Mouse (Mus musculus) right cerebral cortex, postnatal 10 days (tissue): ENCODE measurements around the gene Kcnk16.

Experiments
- DNase-seq, 2 experiments: peaks; one replicate each; pipeline ENCODE4 v3.0.0; 2021; ENCODE audit warnings: low spot score in 2 of 2

Gene Kcnk16

DNA sequence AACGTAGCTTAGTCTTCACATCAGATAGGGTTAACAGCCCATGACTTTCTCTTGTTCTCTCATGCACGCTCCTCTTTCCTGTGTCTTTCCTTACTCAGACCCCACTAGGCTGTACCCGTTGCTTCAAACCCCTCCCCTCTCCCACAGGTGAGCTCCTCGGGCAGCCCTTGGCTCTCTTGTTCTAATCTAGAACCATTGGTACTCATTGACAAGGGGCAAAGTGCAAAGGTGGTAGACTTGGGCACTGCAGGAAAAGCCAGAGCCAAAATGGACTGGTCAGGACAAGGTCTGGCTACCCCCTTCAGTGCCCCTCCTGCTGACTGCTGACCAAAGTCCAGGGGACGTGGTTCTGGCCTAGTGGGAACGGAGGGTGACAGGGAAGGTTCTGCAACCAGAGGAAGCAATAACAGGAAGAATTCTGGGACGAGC lies 38.9 kb downstream of the Kcnk16 start:
- no peak for DNase-seq

DNA sequence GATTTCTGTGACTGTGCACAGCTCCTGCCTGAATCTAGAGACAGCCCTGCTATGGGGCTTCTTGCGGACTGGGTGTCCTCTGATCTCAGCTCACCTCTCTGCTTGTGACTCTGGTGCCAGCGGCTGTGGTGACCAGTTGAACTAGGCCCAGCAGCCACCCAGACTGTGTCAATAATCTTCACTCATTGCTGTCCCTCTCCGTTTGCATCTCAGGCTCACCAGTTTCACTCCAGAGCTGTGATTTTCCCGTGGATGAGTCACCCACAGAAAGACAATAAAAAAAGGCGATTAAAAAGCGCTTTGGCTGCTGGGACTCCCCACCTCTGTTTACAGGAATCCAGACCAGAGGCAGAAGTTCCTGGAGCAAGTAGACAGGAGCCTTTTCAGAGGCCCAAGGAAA lies 39.6 kb downstream of the Kcnk16 start:
- no peak for DNase-seq

DNA sequence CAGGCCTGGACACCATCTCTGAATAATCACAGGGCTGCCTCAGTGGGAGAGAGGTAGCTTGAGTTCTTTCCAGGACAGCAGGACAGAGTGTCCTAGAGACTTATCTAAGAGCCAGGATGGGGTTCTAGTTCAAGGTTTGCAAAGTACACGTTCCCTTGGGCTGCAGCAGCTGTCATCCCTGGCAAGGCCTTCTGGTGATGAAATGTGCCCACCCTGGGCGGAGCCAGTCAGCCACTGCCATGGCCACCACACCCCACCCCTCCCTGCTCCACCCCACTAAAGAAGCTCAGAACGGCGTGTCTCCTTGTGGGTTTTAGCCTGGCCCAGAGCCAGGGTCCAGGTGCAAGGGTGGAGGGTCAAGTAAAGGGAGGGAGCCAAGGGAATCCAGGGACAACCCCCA lies 40.7 kb downstream of the Kcnk16 start:
- no peak for DNase-seq

DNA sequence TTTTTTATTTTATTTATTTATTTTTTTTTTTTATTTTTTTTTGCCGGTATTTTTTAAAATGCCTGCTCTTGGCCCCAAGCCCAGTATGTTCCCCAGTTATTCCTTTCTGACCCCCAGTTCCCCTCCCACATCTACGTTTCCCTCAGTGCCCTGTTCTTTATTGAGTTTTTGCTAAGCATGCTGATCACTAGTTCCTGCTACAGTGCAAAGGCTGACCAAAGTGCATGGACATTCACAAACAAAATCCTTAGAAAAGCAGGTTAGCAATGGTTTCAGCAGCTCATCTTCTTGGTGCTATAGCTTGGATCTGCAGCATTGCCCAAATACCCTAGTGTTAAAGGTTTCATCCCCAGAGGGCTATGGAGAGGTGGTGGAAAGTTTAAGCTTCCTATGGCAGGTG lies 42.0 kb downstream of the Kcnk16 start:
- no peak for DNase-seq

DNA sequence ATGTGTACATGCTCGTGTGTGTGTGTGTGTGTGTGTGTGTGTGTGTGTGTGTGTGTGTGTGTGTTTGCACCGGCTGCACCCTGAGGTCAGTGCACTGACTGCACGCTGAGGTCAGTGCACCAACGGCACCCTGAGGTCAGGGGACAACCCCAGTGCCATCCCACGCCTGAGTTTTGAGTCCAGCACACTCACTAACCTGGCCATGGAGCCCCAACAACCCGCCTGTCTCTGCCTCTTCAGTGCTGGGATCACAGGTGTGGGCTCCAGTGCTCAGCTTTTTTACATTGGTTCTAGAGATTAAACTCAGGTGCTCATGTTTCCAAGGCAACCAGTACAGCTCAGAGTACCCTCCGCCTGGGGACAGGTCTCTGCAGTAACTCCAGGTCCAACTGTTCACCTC lies 42.5 kb downstream of the Kcnk16 start:
- no peak for DNase-seq

DNA sequence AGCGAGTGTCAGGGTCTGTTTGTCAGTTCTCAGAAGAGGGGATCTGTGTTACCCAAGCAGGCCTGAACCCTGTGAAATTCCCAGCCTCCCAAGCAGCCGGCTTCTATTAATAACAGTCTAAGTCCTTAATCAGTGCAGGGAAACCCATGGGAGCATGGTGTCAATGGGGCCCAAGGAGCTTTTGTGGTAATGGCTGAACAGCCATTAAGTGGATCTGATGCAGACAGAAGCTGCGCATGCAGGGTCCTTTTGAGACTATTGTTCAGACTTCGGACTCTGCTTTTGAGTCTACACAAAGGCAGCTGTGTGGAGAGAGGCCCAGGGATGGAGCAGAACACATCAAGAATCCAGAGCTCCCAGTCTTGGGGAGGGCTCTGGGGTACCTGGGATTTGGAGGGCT lies 43.5 kb downstream of the Kcnk16 start:
- no peak for DNase-seq

DNA sequence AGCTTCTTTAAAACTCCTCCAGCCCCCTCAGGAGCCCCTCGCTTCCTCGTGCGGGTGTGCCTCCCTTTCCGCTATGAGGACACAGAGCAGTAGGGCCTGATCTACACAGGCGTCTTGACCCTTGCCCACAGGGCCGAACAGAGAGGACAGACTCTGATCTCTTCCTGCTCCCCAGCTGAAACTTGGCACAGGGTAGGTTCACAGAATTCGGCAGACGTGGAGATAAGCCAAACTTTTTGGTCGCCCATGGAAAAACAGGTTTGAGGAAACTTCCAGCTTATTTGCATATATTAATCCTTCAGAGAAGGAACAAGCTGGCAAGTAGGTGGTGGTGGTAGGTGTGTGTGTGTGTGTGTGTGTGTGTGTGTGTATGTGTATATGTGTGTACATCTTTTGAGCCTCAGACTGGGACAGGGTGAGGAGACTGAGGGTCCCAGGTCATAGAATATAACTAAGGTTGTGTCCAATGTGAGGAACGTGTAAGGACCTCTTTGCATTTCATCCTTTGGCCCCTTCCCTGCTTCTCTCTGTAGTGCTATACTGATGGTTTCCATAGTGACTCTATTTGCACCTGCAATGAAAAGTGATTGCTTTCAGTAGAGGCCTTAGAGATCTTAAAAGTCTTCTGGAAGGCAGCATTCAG lies 44.3 kb downstream of the Kcnk16 start:
- no peak for DNase-seq

DNA sequence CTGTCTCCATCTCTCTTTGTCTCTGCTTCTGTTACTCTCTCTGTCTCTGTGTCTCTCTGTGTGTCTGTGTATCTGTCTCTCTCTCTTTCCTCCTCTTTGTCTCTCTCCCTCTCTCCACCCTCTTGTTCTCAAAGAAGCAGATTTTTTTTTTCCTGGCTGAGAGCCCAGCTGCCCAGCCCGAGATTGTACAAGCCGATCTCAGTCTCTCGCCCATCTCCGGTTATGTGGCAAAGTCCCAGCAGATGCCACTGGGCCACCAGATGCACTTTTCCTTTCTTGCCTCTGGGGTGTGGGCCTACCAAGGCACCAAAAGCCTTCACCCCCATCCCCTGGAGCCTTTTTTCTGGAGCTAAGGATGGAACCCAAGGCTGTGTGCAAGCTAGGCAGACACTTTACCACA lies 44.8 kb downstream of the Kcnk16 start:
- DNase-seq, result peak; percentile 43 to 46

DNA sequence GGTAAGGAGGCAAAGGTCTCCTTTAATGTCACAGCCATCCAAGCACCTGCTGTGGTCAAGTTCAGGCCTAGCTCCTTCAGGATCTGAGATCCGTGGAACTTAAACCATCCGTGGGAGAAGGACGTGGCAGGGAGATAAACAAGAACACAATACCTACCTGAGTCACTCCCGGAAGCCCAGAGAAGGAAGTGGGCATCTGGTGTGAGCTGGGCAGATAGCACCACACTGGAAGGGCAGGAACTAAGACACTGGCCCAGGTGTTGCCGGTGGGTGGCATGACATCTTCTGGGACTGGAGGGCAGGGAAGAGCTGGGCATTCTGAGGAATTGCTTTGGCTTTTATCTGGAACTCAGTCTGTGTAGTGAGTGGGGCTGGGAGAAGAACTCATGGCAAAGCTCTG lies 45.7 kb downstream of the Kcnk16 start:
- no peak for DNase-seq

DNA sequence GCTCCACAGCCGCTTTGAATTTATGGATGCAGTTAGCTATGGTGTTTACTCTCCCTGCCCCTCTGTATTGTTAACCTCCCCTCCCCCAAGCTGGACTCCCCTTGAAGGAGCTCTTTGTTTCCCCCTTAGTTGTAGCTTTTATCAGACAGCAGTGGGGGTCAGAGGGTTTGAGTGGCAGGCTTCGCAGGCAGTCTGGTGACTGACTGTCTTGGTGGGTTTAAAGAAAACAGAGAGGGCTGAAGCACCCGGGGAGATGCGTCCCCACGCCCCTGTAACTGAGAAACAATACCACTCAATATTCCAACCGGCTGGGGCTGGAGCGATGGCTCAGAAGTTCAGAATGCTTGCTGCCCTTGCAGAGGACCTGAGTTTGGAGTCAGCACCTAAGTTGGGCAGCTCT lies 47.9 kb downstream of the Kcnk16 start:
- DNase-seq, result no peak

DNA sequence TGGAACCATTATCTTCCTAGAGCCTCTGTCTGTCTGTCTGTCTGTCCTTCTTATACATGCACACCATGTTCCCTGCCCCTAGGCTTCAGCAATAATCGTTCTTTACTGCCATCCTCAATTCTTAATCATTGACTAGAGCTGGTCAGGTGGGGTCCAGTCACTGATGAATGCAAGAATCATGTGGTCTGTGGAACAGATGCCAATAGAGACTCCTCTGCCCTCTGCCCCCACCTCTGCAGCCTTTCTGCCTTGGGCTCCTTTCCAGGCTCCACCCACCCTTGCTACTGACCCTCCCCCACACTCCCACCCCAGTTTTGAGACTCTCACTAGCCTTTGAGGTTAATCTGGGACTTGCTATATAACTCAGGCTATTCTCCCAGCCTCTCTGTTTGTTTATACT lies 49.1 kb downstream of the Kcnk16 start:
- no peak for DNase-seq

DNA sequence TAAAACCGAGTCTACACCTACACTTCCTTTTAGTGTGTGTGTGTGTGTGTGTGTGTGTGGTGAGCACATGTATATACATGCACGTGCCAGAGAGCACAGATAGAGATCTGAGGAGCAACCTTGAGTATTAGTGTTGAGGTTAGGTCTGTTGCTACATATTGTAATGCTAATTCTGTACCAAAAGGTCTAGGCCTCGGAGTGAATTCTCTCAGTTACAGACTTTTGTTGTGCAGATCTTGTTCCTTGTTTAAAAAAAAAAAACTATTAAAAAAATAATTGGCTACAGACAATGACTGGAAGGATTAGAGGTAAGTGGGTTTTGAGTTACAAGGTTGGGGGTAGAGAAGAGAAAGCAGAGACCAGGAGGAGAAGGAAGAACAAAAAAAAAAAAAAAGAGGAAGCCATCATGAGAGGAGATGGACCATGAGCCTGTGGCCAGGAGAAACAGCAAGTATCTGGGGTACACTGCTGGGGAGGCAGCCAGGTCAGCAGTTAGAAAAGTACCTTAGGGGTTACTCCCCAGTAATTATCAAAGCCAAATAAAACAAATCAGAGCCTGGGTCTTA lies 51.6 kb downstream of the Kcnk16 start:
- DNase-seq, result no peak

DNA sequence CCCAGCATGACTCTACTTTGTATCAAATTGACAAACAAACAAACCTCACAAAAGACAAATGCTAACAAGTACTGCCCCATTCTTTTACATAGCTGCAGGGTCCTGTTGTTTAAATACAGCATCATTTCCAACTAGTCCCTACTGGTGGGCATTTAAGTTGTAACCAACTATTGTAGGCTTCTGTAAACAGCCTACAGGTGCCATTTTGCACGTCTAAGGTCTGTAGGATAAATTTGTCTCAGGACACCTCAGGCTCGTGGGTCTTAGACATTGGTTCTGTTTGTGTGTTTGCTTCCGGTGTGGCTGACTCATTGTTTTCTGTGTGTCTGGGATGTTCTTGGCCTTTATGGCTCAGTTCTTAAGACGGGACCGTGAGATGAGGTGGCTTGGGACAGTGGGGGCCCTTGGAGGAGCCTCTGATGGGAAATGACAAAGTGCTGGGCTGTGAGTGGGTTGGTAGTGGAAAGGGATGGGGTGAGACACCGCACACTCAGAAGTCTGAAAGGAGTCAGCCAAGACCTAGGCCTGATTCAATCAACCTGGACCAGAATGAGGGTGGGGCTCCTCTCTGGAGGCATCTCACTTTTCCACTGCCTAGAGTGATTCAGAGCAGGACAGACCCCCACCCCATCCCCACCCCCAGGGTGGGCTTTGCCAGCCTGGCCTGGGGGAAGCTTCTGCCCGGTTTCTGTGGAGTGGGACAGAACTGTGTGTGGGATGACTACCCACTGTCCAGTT lies 52.3 kb downstream of the Kcnk16 start:
- DNase-seq, result no peak

DNA sequence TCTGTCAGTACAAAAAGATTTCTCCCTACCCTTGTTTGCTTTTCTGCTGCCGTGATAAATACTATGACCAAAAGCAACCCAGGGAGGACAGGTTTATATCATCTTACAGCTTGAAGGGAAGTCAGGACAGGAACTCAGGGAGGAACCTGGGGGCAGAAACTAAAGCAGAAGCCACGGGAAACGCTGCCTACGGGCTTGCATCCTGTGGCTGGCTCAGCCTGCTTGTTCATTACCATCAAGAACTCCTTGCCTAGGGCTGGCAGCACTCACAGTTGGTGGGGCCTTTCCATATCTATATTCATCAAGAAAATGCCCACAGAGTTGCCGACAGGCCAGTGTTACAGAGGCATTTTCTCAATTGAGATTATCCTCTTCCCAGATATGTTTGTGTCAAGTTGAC lies 53.2 kb downstream of the Kcnk16 start:
- no peak for DNase-seq

DNA sequence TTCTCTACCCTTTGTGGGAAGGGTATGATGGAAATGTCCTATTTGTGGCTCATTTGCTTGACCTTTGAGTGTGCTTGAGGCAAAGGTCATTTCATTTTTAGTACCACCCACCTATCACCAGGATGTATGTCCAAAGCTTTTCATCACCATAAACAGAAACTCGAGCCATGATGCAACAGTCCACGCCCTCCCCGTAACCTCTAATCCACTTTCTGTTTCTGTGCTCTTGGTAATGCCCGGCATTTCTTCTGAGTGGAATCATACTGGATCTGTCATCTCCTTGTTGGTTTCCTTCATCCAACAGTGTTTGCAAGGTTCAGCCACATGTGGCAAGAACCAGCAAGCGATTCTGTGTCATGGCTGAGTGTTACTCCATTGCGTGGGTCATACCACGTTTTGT lies 54.9 kb downstream of the Kcnk16 start:
- DNase-seq, result no peak

DNA sequence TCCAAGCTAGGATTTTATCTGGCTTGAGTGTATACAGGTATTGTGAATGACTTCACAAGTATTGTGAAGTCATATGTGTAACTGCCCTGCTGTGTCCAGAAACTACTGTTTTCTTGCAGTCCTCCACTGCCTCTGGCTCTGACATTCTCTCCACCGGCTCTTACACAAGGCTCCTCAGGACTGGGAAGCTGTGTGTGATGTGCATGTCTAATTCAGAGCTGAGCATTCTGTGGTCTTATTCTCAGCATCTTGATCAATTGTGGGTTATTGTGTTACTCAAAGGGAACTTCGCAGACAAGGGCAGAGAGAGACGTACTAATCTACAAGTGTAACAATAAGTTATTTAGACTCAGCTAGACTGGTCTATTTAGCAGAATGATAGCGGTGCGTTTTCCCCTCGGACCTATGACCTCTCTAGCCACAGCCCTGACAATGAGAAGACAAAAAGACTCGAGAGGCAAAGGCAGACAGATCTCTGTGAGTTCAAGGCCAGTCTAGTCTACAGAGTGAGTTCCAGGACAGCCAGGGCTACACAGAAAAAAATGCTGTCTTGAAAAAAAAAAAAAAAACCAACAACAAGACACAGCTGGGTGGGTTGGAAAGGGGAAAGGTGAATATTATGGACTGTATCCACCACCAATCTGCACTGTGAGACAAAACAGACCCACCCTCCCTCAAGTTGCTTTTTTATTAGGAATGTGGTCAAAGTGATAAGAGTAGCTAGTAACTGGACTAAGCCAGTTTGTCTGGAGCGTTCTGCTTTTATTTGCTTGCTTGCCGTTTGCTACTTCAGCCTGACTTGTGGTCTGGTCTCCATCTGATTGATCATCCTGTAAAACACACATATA lies 57.0 kb downstream of the Kcnk16 start:
- DNase-seq, result no peak
